Mouse (Mus musculus) kidney, embryonic 15.5 days (tissue): ENCODE measurements around the gene Rorc. TPM values are rescaled to one million over a fixed set of nuclear protein-coding genes. Genes with fewer than 3 reads are reported as not detected.

Experiments used
- ATAC-seq: fragments of 200-750 bp; cut with Nextera tagmentation; replicated peaks from 2 replicates; pipeline ENCODE4 v1.8.0; 2017; ENCODE audit warnings: moderate TSS enrichment; ENCODE audit not compliant: low FRiP score
- H3K27ac ChIP-seq: fragments of 300-500 bp; sonication (generic); 2 replicates; pipeline ENCODE4 v1.5.1; 2015; ENCODE audit warnings: mild to moderate bottlenecking, inconsistent platforms
- H3K27me3 ChIP-seq: fragments of 300-500 bp; sonication (generic); 2 replicates; pipeline ENCODE4 v1.6.1; 2015; ENCODE audit warnings: inconsistent platforms
- H3K36me3 ChIP-seq: fragments of 300-500 bp; sonication (generic); 2 replicates; pipeline ENCODE4 v1.6.1; 2015; ENCODE audit warnings: inconsistent platforms
- H3K4me1 ChIP-seq: fragments of 300-500 bp; sonication (generic); 2 replicates; pipeline ENCODE4 v1.6.1; 2015; ENCODE audit warnings: inconsistent platforms
- H3K4me2 ChIP-seq: fragments of 300-500 bp; sonication (generic); 2 replicates; pipeline ENCODE4 v1.6.1; 2015; ENCODE audit warnings: moderate library complexity, mild to moderate bottlenecking, inconsistent platforms
- H3K4me3 ChIP-seq: fragments of 300-500 bp; sonication (generic); replicated peaks from 2 replicates; pipeline ENCODE4 v1.5.1; 2015; ENCODE audit warnings: mild to moderate bottlenecking, inconsistent platforms
- H3K9ac ChIP-seq: fragments of 300-500 bp; sonication (generic); 2 replicates; pipeline ENCODE4 v1.6.1; 2015; ENCODE audit warnings: mild to moderate bottlenecking, inconsistent platforms
- H3K9me3 ChIP-seq: fragments of 300-500 bp; sonication (generic); replicated peaks from 2 replicates; pipeline ENCODE4 v1.6.1; 2016; ENCODE audit warnings: inconsistent platforms
- WGBS: fragments of 180-500 bp; shearing (Covaris S2); methylation state at CpG from one replicate; pipeline ENCODE4 v1.1.7; 2015; ENCODE audit warnings: mixed read lengths; 5-methylcytosine and 5-hydroxymethylcytosine counted together
- polyA plus RNA-seq: library from polyadenylated mRNA; unstranded; fragments of >200 nt; fragmentation: Nextera tagmentation; extraction: Ambion mirVana; gene quantifications from 2 replicates; pipeline ENCODE4 v1.2.1, GENCODE M21; 2015

Gene Rorc
- polyA plus RNA-seq, 1 experiment from 2014 or later, result 9.6 TPM

DNA sequence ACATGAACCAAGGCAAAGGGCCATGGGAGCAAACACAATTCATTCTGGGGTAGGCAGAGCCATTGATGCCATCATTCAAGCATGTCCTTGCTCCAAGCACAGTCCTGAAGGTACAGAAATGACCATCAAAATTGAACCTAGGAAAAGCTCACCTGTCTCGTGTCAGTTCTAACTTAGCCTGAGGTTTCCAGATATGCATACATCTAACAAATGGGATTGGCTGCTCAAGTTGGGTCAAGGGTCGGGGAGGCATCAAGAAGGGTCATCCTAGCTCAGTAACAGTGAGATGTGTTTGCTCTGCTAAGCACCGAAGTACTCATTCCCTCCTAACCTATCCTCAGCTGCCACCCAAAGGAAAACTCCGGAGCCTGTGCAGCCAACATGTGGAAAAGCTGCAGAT is 24.3 kb downstream of the Rorc start:
- Histone ChIP-seq H3K4me1 (peaks cover 9% of the 10 kb centered on the region), H3K4me3 (no peak overlapping the region), H3K4me2 (no peak overlapping the region), H3K9me3 (no peaks in the 10 kb centered on the region), H3K27ac (no peak overlapping the region), H3K27me3 (peaks cover 54% of the 10 kb centered on the region), H3K9ac (no peak overlapping the region), H3K36me3 (no peaks in the 10 kb centered on the region)
- ATAC-seq, result no peak
- WGBS, result 82% methylated on average over 4 of the region's 4 CpGs

DNA sequence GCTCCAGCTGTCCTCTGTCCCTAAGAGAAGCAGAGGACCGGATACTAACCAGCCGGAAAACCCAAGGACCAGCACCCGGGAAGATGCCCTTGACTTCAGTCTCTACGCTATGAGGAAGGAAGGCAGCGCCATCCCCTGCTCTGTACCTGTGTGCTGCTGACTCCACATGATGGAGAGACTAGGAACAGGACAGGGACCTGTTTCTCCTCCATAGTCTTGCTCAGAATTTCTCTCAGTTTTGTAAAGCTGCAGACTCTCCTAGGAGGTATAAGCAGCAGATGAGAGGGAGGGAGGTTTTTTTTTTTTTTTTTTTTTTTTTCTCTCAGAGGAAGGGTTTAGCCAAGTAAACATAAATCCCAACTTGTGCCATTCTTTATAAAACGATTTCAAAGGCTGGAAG is 25.6 kb downstream of the Rorc start, which contains the start of gene Lingo4:
Gene Lingo4, plus strand, starts transcription at position 301 of the 400 bp plus-strand sequence.
- no peak for ATAC-seq
- 72% methylated on average over 6 of the region's 6 CpGs for WGBS

DNA sequence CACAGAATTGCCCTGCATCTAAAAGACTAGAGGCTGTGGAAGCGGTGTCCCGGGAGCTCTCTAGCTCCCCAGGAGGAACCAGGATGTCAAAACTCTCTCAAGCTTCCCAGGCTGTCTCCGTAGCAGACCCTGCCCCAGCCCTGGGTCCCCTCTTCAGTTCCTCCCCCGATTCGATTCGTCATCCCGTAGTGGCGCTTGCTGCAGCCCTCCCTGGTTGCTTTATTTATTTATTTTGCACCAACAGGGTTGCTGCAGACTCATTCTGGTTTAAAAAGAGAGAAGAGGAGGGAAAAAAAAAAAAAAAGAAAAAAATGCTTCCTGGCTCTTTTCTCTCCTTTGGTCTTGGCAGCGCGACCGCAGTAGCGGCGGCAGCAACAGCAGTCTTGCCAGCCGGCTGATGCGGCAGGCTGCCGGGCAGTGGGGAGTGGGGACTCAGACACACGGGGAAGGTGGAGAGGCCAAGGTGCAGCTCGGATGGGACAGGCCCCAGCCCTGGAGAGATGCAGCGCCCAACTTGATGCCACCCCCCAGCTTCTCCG is 26.4 kb downstream of the Rorc start:
- 2% methylated on average over 20 of the region's 20 CpGs for WGBS
- Histone ChIP-seq H3K36me3 (no peaks in the 10 kb centered on the region), H3K9ac (peak overlapping the region; percentile 37), H3K27me3 (peaks cover 55% of the 10 kb centered on the region), H3K27ac (no peak overlapping the region), H3K4me3 (peak overlapping the region; percentile 30), H3K4me1 (peaks cover 22% of the 10 kb centered on the region), H3K9me3 (no peaks in the 10 kb centered on the region), H3K4me2 (peak overlapping the region; percentile 60)
- peak; percentile 53; the same call in 1 of the 2 replicates for ATAC-seq

More for the DNA sequence above, 25.6 kb downstream of the Rorc start, which contains the start of gene Lingo4:
- Histone ChIP-seq H3K27me3 (peaks cover 55% of the 10 kb centered on the region), H3K27ac (no peak within 1 kb of the TSS), H3K9ac (peak within 1 kb of the TSS; percentile 37), H3K4me2 (peak within 1 kb of the TSS; percentile 60), H3K4me1 (peaks cover 14% of the 10 kb centered on the region), H3K4me3 (peak within 1 kb of the TSS; percentile 30), H3K36me3 (no peaks in the 10 kb centered on the region), H3K9me3 (no peaks in the 10 kb centered on the region)

DNA sequence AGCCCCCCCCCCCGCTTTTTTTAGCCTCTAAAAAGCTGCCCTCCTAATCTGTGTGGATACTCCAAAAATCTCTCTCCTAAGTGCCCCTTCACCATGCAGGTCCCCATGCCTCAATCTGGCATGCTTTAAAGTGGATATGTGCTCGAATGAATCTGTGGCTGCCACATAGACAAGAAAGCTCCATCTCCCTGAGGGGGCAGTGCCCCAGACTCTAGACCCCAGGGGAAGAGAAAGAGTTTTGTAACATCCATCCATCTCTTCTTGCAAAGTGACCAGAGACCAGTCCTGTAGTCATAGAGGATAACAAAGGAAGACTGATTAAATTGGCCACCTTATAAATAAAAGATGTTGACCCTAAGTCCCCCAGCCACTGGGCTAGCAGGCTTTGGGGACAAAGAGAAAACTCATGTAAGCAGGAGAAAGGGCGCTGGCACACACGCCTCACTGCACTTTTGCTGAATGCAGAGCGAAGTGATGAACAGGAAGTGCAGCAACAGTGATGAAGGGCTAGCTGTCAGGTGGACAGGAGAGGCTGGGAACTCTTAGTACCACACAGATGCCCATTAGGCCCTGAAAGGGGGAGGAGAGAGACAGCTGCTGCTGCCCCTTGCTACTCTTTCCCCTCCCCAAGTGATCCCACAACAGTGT is 27.2 kb downstream of the Rorc start:
- Histone ChIP-seq H3K9ac (no peak overlapping the region), H3K27me3 (peaks cover 58% of the 10 kb centered on the region), H3K36me3 (no peaks in the 10 kb centered on the region), H3K4me1 (peaks cover 29% of the 10 kb centered on the region), H3K9me3 (no peaks in the 10 kb centered on the region), H3K27ac (no peak overlapping the region), H3K4me3 (no peak overlapping the region), H3K4me2 (0 out of 2 replicates have a peak overlapping the region, but pooled peaks have one; percentile 60)
- 44% methylated on average over 5 of the region's 5 CpGs for WGBS
- ATAC-seq, result no peak

DNA sequence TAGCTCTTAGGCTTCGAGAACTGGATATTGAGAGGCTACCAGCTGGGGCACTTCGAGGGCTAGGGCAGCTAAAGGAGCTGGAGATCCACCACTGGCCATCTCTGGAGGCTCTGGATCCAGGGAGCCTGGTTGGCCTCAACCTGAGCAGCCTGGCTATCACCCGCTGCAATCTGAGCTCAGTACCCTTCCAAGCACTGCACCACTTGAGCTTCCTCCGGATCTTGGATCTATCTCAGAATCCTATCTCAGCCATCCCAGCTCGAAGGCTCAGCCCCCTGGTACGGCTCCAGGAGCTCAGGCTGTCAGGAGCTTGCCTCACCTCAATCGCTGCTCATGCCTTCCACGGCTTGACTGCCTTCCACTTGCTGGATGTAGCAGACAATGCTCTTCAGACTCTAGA is 29.9 kb downstream of the Rorc start:
- peaks cover 31% of the 10 kb centered on the region for H3K4me1 ChIP-seq
- ATAC-seq, result no peak
- no peaks in the 10 kb centered on the region for H3K36me3 ChIP-seq
- H3K4me2 ChIP-seq, result no peak overlapping the region
- H3K27ac ChIP-seq, result no peak overlapping the region
- H3K9me3 ChIP-seq, result no peaks in the 10 kb centered on the region
- no peak overlapping the region for H3K9ac ChIP-seq
- H3K4me3 ChIP-seq, result no peak overlapping the region
- WGBS, result 68% methylated on average over 8 of the region's 8 CpGs
- H3K27me3 ChIP-seq, result peaks cover 51% of the 10 kb centered on the region

DNA sequence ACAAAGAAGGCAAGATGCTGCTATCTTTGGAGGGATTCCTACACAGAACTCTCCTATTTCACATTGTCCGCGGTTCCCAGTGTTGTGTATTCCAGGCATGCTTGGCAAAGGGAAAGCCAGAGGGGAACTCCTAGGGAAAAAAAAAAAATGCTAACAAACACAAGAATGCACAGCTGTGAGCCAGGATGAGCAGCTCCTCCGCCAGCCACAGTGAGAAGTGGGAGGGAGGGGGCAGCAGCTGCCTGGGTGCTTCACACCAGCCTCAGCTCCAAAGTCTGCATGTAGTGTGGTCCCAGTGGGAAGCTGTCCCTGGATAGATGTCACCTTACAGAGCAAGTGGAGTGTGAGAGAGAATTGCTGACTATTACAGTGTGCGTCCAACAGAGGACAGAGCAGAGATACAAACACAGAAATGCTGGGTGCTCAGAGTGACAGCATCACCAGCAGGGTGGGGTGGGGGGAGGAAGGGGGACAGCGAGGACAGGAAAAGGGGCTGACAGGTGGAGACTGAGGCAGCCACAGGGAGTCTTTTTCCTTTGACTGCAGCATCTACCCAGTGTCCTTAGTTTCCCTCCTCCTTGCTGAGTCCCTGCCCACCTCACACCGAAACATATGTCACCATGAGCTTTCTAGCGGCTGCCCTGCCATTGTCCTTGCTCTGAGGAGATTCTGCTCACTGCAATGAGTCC is 31.9 kb downstream of the Rorc start:
- 0 out of 2 replicates have a peak, but pooled peaks have one; percentile 48 for ATAC-seq
- H3K36me3 ChIP-seq, result no peaks in the 10 kb centered on the region
- no peak overlapping the region for H3K4me3 ChIP-seq
- H3K27ac ChIP-seq, result no peak overlapping the region
- no peaks in the 10 kb centered on the region for H3K9me3 ChIP-seq
- H3K4me2 ChIP-seq, result no peak overlapping the region
- 29% methylated on average over 7 of the region's 7 CpGs for WGBS
- no peak overlapping the region for H3K9ac ChIP-seq
- peaks cover 22% of the 10 kb centered on the region; the same call in 1 of the 2 replicates for H3K4me1 ChIP-seq
- H3K27me3 ChIP-seq, result peaks cover 31% of the 10 kb centered on the region

DNA sequence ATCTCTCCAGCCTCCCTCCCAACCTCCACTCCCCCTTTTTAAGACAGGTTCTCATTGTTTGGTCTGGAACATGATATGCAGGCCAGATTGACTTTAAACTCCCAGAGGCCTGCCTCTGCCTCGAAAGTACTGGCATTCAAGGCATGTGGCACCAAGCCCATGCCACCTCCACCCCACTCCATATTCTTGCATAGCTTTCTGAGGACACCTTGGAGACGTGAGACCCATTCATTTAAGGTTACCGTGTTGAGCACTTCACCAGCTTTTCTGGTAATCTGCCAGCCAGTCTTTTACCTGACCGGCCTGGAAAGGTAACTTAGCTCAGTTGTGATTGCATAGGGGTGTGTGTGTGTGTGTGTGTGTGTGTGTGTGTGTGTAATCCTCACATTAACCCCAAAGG is 33.0 kb downstream of the Rorc start:
- ATAC-seq, result no peak; the same call in 1 of the 2 replicates
- Histone ChIP-seq H3K27ac (no peak overlapping the region), H3K4me3 (no peak overlapping the region), H3K4me2 (no peak overlapping the region), H3K36me3 (no peaks in the 10 kb centered on the region), H3K9ac (no peak overlapping the region), H3K4me1 (peaks cover 22% of the 10 kb centered on the region; the same call in 1 of the 2 replicates), H3K9me3 (no peaks in the 10 kb centered on the region), H3K27me3 (peaks cover 21% of the 10 kb centered on the region)
- WGBS, result 54% methylated on average over 4 of the region's 4 CpGs

DNA sequence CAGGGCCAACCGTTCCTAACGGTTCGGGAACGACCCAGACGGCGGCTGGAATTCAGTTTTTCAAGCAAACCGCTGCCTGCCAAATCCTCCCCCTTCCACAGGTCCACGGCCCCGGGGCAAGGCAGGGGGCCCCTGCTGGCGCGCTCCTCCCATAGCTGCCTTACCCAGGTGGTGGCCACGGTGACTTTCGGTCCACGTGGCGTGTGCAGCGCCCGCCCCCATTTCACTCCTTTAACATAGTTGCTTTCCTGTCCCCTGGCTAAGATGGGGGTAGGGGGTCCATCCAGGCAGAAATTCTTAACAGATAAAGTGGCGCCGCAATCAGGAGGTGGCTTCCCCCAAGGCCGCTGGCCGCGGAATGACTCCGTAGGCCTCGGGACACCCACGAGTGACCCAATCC is 39.9 kb downstream of the Rorc start:
- no peaks in the 10 kb centered on the region for H3K36me3 ChIP-seq
- peaks cover 12% of the 10 kb centered on the region for H3K4me1 ChIP-seq
- H3K4me2 ChIP-seq, result peak overlapping the region; percentile 93
- H3K27me3 ChIP-seq, result 0 out of 2 replicates have a peak, but pooled peaks cover 8% of the 10 kb centered on the region
- H3K4me3 ChIP-seq, result peak overlapping the region; percentile 54
- peak overlapping the region; percentile 18; the same call in 1 of the 2 replicates for H3K27ac ChIP-seq
- peak; percentile 57 for ATAC-seq
- H3K9ac ChIP-seq, result peak overlapping the region; percentile 40
- 11% methylated on average over 25 of the region's 25 CpGs for WGBS
- no peaks in the 10 kb centered on the region for H3K9me3 ChIP-seq

DNA sequence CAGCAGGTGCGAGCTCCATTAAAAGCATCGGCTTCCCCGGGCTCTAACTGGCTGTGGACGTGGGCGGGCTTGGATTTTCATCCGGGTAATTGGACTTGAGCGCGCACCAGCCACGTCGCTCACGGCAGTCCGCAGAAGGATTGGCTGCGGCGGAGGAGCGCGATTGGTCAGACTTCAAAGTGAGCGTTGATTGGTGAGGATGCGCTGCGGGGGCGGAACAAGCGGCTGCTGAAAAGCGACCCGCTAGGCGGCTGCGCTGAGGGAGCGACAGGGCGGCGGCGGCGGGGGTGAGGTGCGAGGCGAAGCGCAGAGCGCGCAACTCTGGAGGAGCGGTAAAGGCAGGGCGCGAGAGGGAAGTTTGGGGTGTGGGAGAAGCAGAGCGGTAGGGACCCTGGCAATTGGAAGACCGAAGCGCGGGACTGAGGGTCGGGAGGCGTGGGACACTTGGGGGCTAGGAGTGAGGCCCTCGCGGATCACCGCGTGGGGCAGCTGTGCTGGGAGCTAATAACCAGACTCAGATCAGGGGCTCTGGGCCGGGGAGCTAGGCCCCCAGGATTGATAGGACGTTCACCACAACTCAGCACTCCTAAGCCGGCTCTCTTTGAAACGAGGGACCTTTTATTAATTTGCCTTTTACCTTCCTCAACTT is 40.6 kb downstream of the Rorc start, which contains the start of gene Tdrkh:
Gene Tdrkh, plus strand, starts transcription at position 243 of the 649 bp plus-strand sequence.
- 8% methylated on average over 52 of the region's 52 CpGs for WGBS
- Histone ChIP-seq H3K4me2 (peak within 1 kb of the TSS; percentile 93), H3K27me3 (0 out of 2 replicates have a peak, but pooled peaks cover 8% of the 10 kb centered on the region), H3K9ac (peak within 1 kb of the TSS; percentile 49), H3K9me3 (no peaks in the 10 kb centered on the region), H3K4me3 (peak within 1 kb of the TSS; percentile 54), H3K36me3 (no peaks in the 10 kb centered on the region), H3K27ac (peak within 1 kb of the TSS; percentile 18; the same call in 1 of the 2 replicates), H3K4me1 (peaks cover 12% of the 10 kb centered on the region)
- ATAC-seq, result peak; percentile 100

DNA sequence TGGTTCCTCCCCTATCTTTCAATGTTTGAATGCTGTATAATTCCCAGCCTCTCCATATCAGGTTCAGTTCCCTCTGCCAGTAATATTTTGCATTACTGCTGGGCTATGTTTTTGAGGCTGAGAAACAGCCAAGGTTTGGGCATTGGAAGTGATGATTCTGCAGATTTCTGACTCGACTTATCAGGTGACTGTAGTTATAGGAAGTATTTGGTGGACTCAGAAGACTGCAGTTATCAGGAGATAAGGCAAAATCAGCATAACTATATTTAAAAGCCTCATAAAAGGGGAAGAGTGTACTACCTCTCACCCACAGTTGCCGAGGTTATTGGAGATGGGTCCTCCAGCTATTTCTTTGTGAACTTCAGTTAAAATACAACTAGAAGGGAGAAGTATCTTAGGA is 58.4 kb downstream of the Rorc start:
- no peaks in the 10 kb centered on the region for H3K4me1 ChIP-seq
- 73% methylated on average over 2 of the region's 2 CpGs for WGBS

DNA sequence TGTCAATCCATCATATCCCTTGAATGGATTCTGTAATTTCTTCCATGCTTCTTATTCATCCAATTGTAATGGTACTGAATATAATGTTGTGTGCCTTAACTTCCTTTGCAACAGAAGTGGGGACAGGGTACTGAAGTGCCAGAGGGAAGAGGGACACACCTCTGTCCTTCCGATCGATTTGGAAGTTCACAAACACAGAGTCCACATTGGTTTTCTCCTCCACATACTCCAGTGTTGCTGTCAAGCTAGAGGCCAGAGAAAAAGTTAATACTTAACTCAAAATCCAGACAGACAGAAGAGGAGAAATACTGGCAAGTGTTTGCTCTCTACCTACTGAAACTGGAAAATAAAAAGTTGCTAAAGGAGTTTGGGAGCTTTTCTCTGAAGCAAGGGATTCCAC is 61.7 kb downstream of the Rorc start:
- no peak overlapping the region for H3K4me2 ChIP-seq
- H3K27me3 ChIP-seq, result peaks cover 3% of the 10 kb centered on the region; the same call in 1 of the 2 replicates
- H3K4me1 ChIP-seq, result no peaks in the 10 kb centered on the region
- WGBS, result 92% methylated on average over 2 of the region's 2 CpGs
- H3K4me3 ChIP-seq, result no peak overlapping the region
- no peak overlapping the region for H3K9ac ChIP-seq
- H3K36me3 ChIP-seq, result no peaks in the 10 kb centered on the region
- no peaks in the 10 kb centered on the region for H3K9me3 ChIP-seq
- no peak overlapping the region for H3K27ac ChIP-seq
- no peak for ATAC-seq

More for the DNA sequence above, 58.4 kb downstream of the Rorc start:
- ATAC-seq, result no peak
- Histone ChIP-seq H3K4me3 (no peak overlapping the region), H3K4me2 (no peak overlapping the region), H3K36me3 (no peaks in the 10 kb centered on the region), H3K9me3 (no peaks in the 10 kb centered on the region), H3K27me3 (no peaks in the 10 kb centered on the region), H3K9ac (no peak overlapping the region), H3K27ac (no peak overlapping the region)
